Mouse (Mus musculus): ENCODE results near the gene Pgd. TPM values are rescaled to one million over a fixed set of nuclear protein-coding genes. Genes with fewer than 3 reads are reported as not detected.

Gene Pgd
- polyA plus RNA-seq, 1 experiment: 107 TPM

DNA sequence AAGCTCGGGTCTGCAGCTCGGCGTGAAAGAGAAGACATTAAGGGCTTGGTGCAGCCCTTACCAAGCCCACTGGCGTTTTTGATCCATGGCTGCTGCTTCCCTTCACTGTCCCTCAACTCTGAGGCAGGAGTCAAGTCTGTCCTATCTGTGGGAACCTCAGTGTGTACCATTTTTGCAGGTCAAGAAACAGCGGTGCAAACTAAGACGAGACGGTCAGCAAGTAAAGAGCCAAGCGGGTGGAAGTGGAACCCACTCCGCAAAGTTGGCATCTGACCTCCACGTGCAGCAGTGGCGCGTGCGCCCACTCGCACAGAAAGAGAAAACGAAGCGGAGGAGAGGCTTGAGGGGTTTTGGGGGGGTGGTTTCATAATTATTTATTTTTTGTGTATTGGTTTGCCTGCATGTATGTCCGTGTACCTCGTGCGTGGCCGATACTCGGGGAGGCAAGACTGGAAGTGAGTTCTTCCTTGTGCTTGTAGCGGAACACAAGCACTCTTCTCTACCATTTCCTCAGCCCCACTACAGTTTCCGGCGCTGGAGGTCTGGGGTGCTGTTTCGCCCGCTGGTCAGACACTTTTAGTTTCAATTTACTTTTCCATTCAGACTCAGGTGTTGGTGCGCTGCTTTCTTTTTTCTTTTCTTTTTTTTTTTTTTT lies 513 bp upstream of the Pgd start:
- DNase-seq (ENCODE audit: low read depth): peak; percentile 44
- TF ChIP-seq CTCF (IDR thresholded peaks at IDR 0.05; ENCODE audit: borderline replicate concordance, extremely low read depth, insufficient read depth, insufficient read length): no peak
- no peak for TF ChIP-seq POLR2A (IDR thresholded peaks at IDR 0.05; ENCODE audit: borderline replicate concordance, extremely low read depth, insufficient read depth, insufficient read length, poor library complexity, severe bottlenecking)

- TF ChIP-seq POLR2A (IDR thresholded peaks at IDR 0.05; ENCODE audit: borderline replicate concordance, extremely low read depth, insufficient read depth, insufficient read length, poor library complexity, severe bottlenecking) (no peak), CTCF (IDR thresholded peaks at IDR 0.05; ENCODE audit: borderline replicate concordance, extremely low read depth, insufficient read depth, insufficient read length) (peak; percentile 16; the same call in 1 of the 2 replicates)
- no peak for DNase-seq (ENCODE audit: low read depth)
Observed at GRCm38 (mm10) chr4:149164150-149164549, 2.4 kb downstream of the Pgd start.

GRCm38 (mm10) chr4:149163196-149163595 lies 3.4 kb downstream of the Pgd start:
- TF ChIP-seq CTCF (IDR thresholded peaks at IDR 0.05; ENCODE audit: borderline replicate concordance, extremely low read depth, insufficient read depth, insufficient read length) (no peak), POLR2A (IDR thresholded peaks at IDR 0.05; ENCODE audit: borderline replicate concordance, extremely low read depth, insufficient read depth, insufficient read length, poor library complexity, severe bottlenecking) (no peak)
- DNase-seq (ENCODE audit: low read depth): no peak

GRCm38 (mm10) chr4:149161166-149161565 lies 5.4 kb downstream of the Pgd start:
- no peak for DNase-seq (ENCODE audit: low read depth)
- no peak for TF ChIP-seq POLR2A (IDR thresholded peaks at IDR 0.05; ENCODE audit: borderline replicate concordance, extremely low read depth, insufficient read depth, insufficient read length, poor library complexity, severe bottlenecking)
- TF ChIP-seq CTCF (IDR thresholded peaks at IDR 0.05; ENCODE audit: borderline replicate concordance, extremely low read depth, insufficient read depth, insufficient read length): no peak

- no peak for DNase-seq (ENCODE audit: low read depth)
- TF ChIP-seq CTCF (IDR thresholded peaks at IDR 0.05; ENCODE audit: borderline replicate concordance, extremely low read depth, insufficient read depth, insufficient read length) (no peak), POLR2A (IDR thresholded peaks at IDR 0.05; ENCODE audit: borderline replicate concordance, extremely low read depth, insufficient read depth, insufficient read length, poor library complexity, severe bottlenecking) (no peak)
Observed at GRCm38 (mm10) chr4:149159891-149160290, 6.7 kb downstream of the Pgd start.

DNA sequence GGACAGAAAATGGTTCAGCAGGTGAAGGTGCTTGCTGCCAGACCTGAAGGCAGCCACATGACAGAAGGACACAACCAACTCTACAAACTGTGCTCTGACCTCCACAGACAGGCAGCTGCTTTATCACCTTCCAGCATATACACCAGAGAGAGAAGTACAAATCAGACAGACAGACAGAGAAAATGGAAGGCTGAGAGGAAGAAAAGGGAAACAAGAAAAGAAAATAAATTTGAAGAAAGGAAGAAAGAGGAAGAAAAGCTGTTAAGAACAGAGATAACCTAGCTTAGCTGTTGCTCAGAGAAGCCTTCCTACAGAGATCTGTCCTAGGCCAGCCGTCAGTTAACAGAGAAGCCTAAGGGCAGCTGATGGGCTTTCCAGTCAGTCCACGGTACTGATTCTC lies 7.4 kb downstream of the Pgd start:
- DNase-seq (ENCODE audit: low read depth): no peak
- TF ChIP-seq POLR2A (IDR thresholded peaks at IDR 0.05; ENCODE audit: borderline replicate concordance, extremely low read depth, insufficient read depth, insufficient read length, poor library complexity, severe bottlenecking) (no peak), CTCF (IDR thresholded peaks at IDR 0.05; ENCODE audit: borderline replicate concordance, extremely low read depth, insufficient read depth, insufficient read length) (no peak)

DNA sequence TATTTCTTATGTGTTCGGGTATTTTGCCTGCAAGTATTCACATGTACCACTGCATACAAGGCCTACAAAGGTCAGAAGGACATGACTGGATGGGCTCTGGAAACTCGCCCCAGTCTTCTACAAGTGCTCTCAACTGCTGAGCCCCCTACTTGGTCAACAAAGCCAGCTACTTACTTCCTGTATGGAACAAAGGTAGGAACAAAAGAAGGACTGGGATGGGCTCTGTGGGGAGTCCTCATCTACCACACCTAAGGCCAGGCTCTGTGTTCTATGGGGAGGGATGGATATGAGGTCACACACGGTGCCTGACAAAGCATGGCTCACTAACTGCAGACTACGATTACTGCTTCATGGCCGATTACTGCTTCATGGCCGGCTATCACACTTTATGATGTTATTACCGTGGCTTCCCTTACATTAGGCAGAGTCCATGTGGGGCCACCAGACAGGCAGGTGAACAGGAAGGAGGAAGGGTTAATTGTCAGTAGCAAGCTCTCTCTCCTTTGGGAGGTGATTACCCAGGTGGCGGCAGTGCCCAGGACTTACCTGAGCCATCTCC lies 9.1 kb downstream of the Pgd start:
- DNase-seq (ENCODE audit: low read depth): no peak
- no peak for TF ChIP-seq CTCF (IDR thresholded peaks at IDR 0.05; ENCODE audit: borderline replicate concordance, extremely low read depth, insufficient read depth, insufficient read length)
- TF ChIP-seq POLR2A (IDR thresholded peaks at IDR 0.05; ENCODE audit: borderline replicate concordance, extremely low read depth, insufficient read depth, insufficient read length, poor library complexity, severe bottlenecking): no peak

DNA sequence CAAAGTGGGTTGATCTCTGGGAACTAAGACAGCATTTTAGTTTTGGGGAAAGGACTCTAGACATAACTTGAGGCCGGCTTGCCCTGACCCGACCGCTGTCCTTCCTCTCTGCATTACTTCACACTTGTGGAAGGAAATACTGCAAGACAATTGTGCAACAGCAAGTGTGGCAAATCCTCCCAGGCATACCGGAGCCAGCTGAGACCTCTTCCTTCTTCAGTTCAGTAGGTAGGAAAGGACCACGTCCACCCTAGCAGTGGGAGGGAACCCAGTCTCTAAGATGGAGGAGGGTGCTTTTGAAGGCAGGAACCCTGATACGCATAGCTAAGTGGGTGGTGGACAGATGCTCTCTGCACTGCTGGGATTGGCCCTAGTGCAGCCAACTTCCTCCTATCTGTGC lies 10.9 kb downstream of the Pgd start:
- TF ChIP-seq CTCF (IDR thresholded peaks at IDR 0.05; ENCODE audit: borderline replicate concordance, extremely low read depth, insufficient read depth, insufficient read length) (no peak), POLR2A (IDR thresholded peaks at IDR 0.05; ENCODE audit: borderline replicate concordance, extremely low read depth, insufficient read depth, insufficient read length, poor library complexity, severe bottlenecking) (no peak)
- DNase-seq (ENCODE audit: low read depth): no peak

DNA sequence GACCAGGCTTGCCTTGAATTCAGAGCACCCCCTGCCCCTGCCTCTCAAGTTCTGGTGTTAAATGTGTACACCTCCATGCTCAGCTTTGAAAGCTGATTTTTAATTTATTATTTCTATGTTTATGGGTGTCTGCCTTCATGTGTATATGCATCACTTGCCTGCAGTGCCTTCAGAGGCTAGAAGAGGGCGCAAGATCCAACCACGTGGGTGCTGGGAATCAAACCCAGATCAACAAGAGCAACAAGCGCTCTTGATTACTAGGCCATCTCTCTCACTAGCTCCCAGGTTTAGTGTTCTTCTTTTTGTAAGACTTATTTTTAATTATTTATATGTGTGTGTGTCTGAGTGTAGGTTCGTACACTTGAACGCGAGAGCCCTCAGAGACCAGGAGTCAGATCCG lies 11.7 kb downstream of the Pgd start:
- no peak for DNase-seq (ENCODE audit: low read depth)
- TF ChIP-seq POLR2A (IDR thresholded peaks at IDR 0.05; ENCODE audit: borderline replicate concordance, extremely low read depth, insufficient read depth, insufficient read length, poor library complexity, severe bottlenecking) (no peak), CTCF (IDR thresholded peaks at IDR 0.05; ENCODE audit: borderline replicate concordance, extremely low read depth, insufficient read depth, insufficient read length) (no peak)

DNA sequence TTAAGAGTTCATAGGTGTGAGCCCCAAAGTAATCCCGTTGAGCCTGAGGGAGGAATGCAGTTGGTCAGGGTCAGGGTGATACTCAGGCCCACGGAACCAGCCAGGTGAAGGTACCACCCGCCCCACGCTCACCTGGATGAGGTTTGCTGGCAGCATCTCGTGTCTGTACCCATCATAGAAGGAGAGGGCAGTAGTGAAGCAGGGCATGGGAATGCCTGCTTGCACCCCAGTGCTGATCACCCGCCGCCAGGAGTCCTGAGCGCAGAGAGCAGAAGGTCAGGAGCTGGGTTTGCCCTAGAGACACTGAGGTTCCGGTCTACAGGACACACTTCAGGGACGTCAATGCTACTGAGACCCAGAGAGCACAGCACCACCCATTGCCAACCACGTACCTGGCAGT lies 15.8 kb downstream of the Pgd start:
- TF ChIP-seq CTCF (IDR thresholded peaks at IDR 0.05; ENCODE audit: borderline replicate concordance, extremely low read depth, insufficient read depth, insufficient read length) (no peak), POLR2A (IDR thresholded peaks at IDR 0.05; ENCODE audit: borderline replicate concordance, extremely low read depth, insufficient read depth, insufficient read length, poor library complexity, severe bottlenecking) (no peak)
- DNase-seq (ENCODE audit: low read depth): no peak

DNA sequence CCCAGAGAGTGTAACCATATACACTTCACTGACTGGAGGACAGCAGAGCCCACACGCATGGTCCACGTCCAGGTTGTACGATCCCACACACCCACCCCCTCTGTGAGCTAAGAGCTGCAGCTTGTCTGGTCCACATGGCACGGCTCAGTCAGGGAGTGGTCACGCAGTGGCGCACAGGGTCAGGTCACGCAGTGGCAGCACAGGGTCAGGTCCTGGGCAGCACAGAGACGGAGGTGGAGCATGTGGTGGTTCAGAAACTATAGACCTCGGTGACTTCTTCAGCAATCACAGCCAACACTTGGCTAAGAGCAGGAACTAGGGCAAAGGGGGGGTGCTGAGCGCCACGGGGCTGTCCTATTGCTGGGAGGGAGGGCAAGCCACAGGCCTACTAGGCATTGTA lies 16.3 kb downstream of the Pgd start:
- DNase-seq (ENCODE audit: low read depth): no peak
- no peak for TF ChIP-seq CTCF (IDR thresholded peaks at IDR 0.05; ENCODE audit: borderline replicate concordance, extremely low read depth, insufficient read depth, insufficient read length)
- no peak for TF ChIP-seq POLR2A (IDR thresholded peaks at IDR 0.05; ENCODE audit: borderline replicate concordance, extremely low read depth, insufficient read depth, insufficient read length, poor library complexity, severe bottlenecking)

GRCm38 (mm10) chr4:149149611-149150010 lies 17.0 kb downstream of the Pgd start:
- no peak for DNase-seq (ENCODE audit: low read depth)
- TF ChIP-seq POLR2A (IDR thresholded peaks at IDR 0.05; ENCODE audit: borderline replicate concordance, extremely low read depth, insufficient read depth, insufficient read length, poor library complexity, severe bottlenecking) (no peak), CTCF (IDR thresholded peaks at IDR 0.05; ENCODE audit: borderline replicate concordance, extremely low read depth, insufficient read depth, insufficient read length) (no peak)

All from brain, embryonic 14.5 days (tissue).